Mouse (Mus musculus) hindbrain, embryonic 11.5 days (tissue): Measurements from ENCODE around the gene Kcna6. TPM values are rescaled to one million over a fixed set of nuclear protein-coding genes. Genes with fewer than 3 reads are reported as not detected.

Experiments
- ATAC-seq: fragments of 200-750 bp; cut with Nextera tagmentation; 2 replicates; pipeline ENCODE4 v1.8.0; 2017; ENCODE audit warnings: mild to moderate bottlenecking, moderate TSS enrichment, moderate library complexity; ENCODE audit not compliant: low FRiP score
- DNase-seq: peaks from one replicate; pipeline ENCODE4 v3.0.0-alpha.2; 2015; ENCODE audit warnings: low spot score
- H3K27ac ChIP-seq: fragments of 300-500 bp; sonication (generic); 2 replicates; pipeline ENCODE4 v1.5.1; 2014; ENCODE audit warnings: mild to moderate bottlenecking, low read depth, low read length
- H3K27me3 ChIP-seq: fragments of 300-500 bp; sonication (generic); 2 replicates; pipeline ENCODE4 v1.6.1; 2014; ENCODE audit warnings: mild to moderate bottlenecking, low read length, moderate library complexity, mixed read lengths; ENCODE audit not compliant: control insufficient read depth, insufficient read depth
- H3K36me3 ChIP-seq: fragments of 300-500 bp; sonication (generic); 2 replicates; pipeline ENCODE4 v1.6.1; 2014; ENCODE audit warnings: mild to moderate bottlenecking, low read length, moderate library complexity, mixed read lengths; ENCODE audit not compliant: control insufficient read depth, insufficient read depth
- H3K4me1 ChIP-seq: fragments of 300-500 bp; sonication (generic); replicated peaks from 2 replicates; pipeline ENCODE4 v1.6.1; 2014; ENCODE audit warnings: low read length, mixed read lengths; ENCODE audit not compliant: control insufficient read depth, insufficient read depth
- H3K4me2 ChIP-seq: fragments of 300-500 bp; sonication (generic); replicated peaks from 2 replicates; pipeline ENCODE4 v1.6.1; 2014; ENCODE audit warnings: mild to moderate bottlenecking, low read depth, low read length
- H3K4me3 ChIP-seq: fragments of 300-500 bp; sonication (generic); 2 replicates; pipeline ENCODE4 v1.5.1; 2014; ENCODE audit warnings: low read depth, low read length
- H3K9ac ChIP-seq: fragments of 300-500 bp; sonication (generic); 2 replicates; pipeline ENCODE4 v1.6.1; 2014; ENCODE audit warnings: low read depth, low read length
- H3K9me3 ChIP-seq: fragments of 300-500 bp; sonication (generic); 2 replicates; pipeline ENCODE4 v1.6.1; 2016; ENCODE audit warnings: low read length; ENCODE audit not compliant: control insufficient read depth
- WGBS: fragments of 180-500 bp; shearing (Covaris S2); extraction: QIAGEN DNeasy Blood & Tissue Kit; methylation state at CpG from one replicate; pipeline ENCODE4 v1.1.7; 2014; 5-methylcytosine and 5-hydroxymethylcytosine counted together
- polyA plus RNA-seq: library from polyadenylated mRNA; unstranded; fragments of >200 nt; fragmentation: Nextera tagmentation; extraction: Ambion mirVana; gene quantifications from 2 replicates; pipeline ENCODE4 v1.2.1, GENCODE M21; 2014

Kcna6 gene
- polyA plus RNA-seq, 1 experiment from 2014 or later, result 5.0 TPM

- Histone ChIP-seq H3K27ac (no peak overlapping the region), H3K4me1 (no peaks in the 10 kb centered on the region), H3K9ac (no peak overlapping the region), H3K4me2 (no peak overlapping the region), H3K9me3 (no peaks in the 10 kb centered on the region), H3K27me3 (no peaks in the 10 kb centered on the region), H3K4me3 (no peak overlapping the region), H3K36me3 (no peaks in the 10 kb centered on the region)
- DNase-seq (no peak), ATAC-seq (no peak)
- WGBS, result 89% methylated on average over 6 of the region's 6 CpGs
Measured at GRCm38 (mm10) chr6:126712531-126712930, 27.9 kb downstream of the Kcna6 start.

GRCm38 (mm10) chr6:126705936-126706335 is 34.5 kb downstream of the Kcna6 start:
- no peaks in the 10 kb centered on the region for H3K27me3 ChIP-seq
- H3K27ac ChIP-seq, result no peak overlapping the region
- no peaks in the 10 kb centered on the region for H3K4me1 ChIP-seq
- H3K4me3 ChIP-seq, result no peak overlapping the region
- no peak for ATAC-seq
- H3K9ac ChIP-seq, result no peak overlapping the region
- DNase-seq, result no peak
- no peak overlapping the region for H3K4me2 ChIP-seq
- no peaks in the 10 kb centered on the region for H3K36me3 ChIP-seq
- no peaks in the 10 kb centered on the region for H3K9me3 ChIP-seq
- WGBS, result 73% methylated on average over 6 of the region's 6 CpGs

- no peak; the same call in 1 of the 2 replicates for ATAC-seq
- 35% methylated on average over 4 of the region's 4 CpGs for WGBS
Measured at GRCm38 (mm10) chr6:126704430-126704829, 36.0 kb downstream of the Kcna6 start.

DNA sequence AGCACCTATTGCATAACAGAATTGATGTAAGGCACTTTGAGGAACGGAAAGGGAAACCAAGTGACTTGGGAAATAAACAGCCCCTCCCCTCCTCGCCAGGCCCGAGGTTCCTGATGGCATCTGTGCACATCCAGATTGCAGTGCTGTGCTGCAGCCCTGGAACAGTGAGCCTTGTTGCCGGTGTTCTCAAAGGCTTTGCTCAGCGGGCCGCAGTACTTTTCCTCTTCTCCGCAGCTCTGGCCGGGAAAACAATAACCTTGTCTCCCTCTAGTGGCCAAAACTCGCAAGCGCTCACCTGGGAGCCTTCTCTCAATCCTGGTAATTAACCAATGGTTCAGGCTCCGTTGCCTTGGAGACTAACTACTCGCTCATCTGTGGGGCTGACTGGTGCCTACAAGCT is 38.4 kb downstream of the Kcna6 start:
- H3K9me3 ChIP-seq, result no peaks in the 10 kb centered on the region
- no peak overlapping the region for H3K4me2 ChIP-seq
- peak; percentile 87 for DNase-seq
- no peaks in the 10 kb centered on the region for H3K27me3 ChIP-seq
- no peak overlapping the region for H3K27ac ChIP-seq
- WGBS, result 5% methylated on average over 12 of the region's 12 CpGs
- ATAC-seq, result peak; percentile 57
- no peaks in the 10 kb centered on the region for H3K4me1 ChIP-seq
- no peaks in the 10 kb centered on the region for H3K36me3 ChIP-seq
- H3K4me3 ChIP-seq, result no peak overlapping the region
- no peak overlapping the region for H3K9ac ChIP-seq

More at GRCm38 (mm10) chr6:126704430-126704829, 36.0 kb downstream of the Kcna6 start:
- Histone ChIP-seq H3K27me3 (no peaks in the 10 kb centered on the region), H3K4me1 (no peaks in the 10 kb centered on the region), H3K4me3 (no peak overlapping the region), H3K9me3 (no peaks in the 10 kb centered on the region), H3K36me3 (no peaks in the 10 kb centered on the region), H3K4me2 (no peak overlapping the region), H3K9ac (no peak overlapping the region), H3K27ac (no peak overlapping the region)
- peak; percentile 70 for DNase-seq

- Histone ChIP-seq H3K9ac (no peak overlapping the region), H3K4me2 (no peak overlapping the region), H3K9me3 (no peaks in the 10 kb centered on the region), H3K4me3 (no peak overlapping the region), H3K27me3 (no peaks in the 10 kb centered on the region), H3K4me1 (no peaks in the 10 kb centered on the region), H3K27ac (no peak overlapping the region), H3K36me3 (no peaks in the 10 kb centered on the region)
- no peak for ATAC-seq
- 76% methylated on average over 23 of the region's 23 CpGs for WGBS
- no peak for DNase-seq
Measured at GRCm38 (mm10) chr6:126701196-126701595, 39.3 kb downstream of the Kcna6 start.

GRCm38 (mm10) chr6:126699995-126700394 is 40.5 kb downstream of the Kcna6 start:
- Histone ChIP-seq H3K4me1 (no peaks in the 10 kb centered on the region), H3K4me2 (no peak overlapping the region), H3K9me3 (no peaks in the 10 kb centered on the region), H3K27me3 (no peaks in the 10 kb centered on the region), H3K27ac (no peak overlapping the region), H3K9ac (no peak overlapping the region), H3K36me3 (no peaks in the 10 kb centered on the region), H3K4me3 (no peak overlapping the region)
- WGBS, result 80% methylated on average over 5 of the region's 5 CpGs
- DNase-seq (no peak), ATAC-seq (no peak)

GRCm38 (mm10) chr6:126687120-126687519 is 53.4 kb downstream of the Kcna6 start:
- H3K9me3 ChIP-seq, result no peaks in the 10 kb centered on the region
- WGBS, result 68% methylated on average over 4 of the region's 4 CpGs
- no peak overlapping the region for H3K4me3 ChIP-seq
- ATAC-seq (no peak), DNase-seq (no peak)
- no peaks in the 10 kb centered on the region for H3K36me3 ChIP-seq
- H3K27me3 ChIP-seq, result no peaks in the 10 kb centered on the region
- no peaks in the 10 kb centered on the region for H3K4me1 ChIP-seq
- H3K9ac ChIP-seq, result no peak overlapping the region
- H3K4me2 ChIP-seq, result no peak overlapping the region
- no peak overlapping the region for H3K27ac ChIP-seq

GRCm38 (mm10) chr6:126685135-126685534 is 55.3 kb downstream of the Kcna6 start:
- WGBS, result 61% methylated on average over 3 of the region's 3 CpGs
- Histone ChIP-seq H3K9ac (no peak overlapping the region), H3K36me3 (no peaks in the 10 kb centered on the region), H3K9me3 (no peaks in the 10 kb centered on the region), H3K27me3 (no peaks in the 10 kb centered on the region), H3K27ac (no peak overlapping the region), H3K4me2 (no peak overlapping the region), H3K4me3 (no peak overlapping the region), H3K4me1 (no peaks in the 10 kb centered on the region)
- ATAC-seq (no peak), DNase-seq (no peak)

- no peak for ATAC-seq
- 65% methylated on average over 7 of the region's 7 CpGs for WGBS
- Histone ChIP-seq H3K4me2 (no peak overlapping the region), H3K4me3 (no peak overlapping the region), H3K9me3 (no peaks in the 10 kb centered on the region), H3K4me1 (no peaks in the 10 kb centered on the region), H3K36me3 (no peaks in the 10 kb centered on the region), H3K27ac (no peak overlapping the region), H3K9ac (no peak overlapping the region), H3K27me3 (no peaks in the 10 kb centered on the region)
- peak; percentile 57 for DNase-seq
Measured at GRCm38 (mm10) chr6:126678961-126679360, 61.5 kb downstream of the Kcna6 start.
